Mouse (Mus musculus): Measurements from ENCODE around the gene Impdh1. TPM values are rescaled to one million over a fixed set of nuclear protein-coding genes. Genes with fewer than 3 reads are reported as not detected.
A peak's percentile ranks its signal among the peaks of the same experiment; 100 is the strongest.
"Not testable (repeated sequence)": the region's sequence is repeated elsewhere in the genome, so short reads cannot be mapped to it uniquely, and the experiment has no call there.

Impdh1 gene
- polyA plus RNA-seq, 1 experiment from 2014 or later = 48.4 TPM

DNA sequence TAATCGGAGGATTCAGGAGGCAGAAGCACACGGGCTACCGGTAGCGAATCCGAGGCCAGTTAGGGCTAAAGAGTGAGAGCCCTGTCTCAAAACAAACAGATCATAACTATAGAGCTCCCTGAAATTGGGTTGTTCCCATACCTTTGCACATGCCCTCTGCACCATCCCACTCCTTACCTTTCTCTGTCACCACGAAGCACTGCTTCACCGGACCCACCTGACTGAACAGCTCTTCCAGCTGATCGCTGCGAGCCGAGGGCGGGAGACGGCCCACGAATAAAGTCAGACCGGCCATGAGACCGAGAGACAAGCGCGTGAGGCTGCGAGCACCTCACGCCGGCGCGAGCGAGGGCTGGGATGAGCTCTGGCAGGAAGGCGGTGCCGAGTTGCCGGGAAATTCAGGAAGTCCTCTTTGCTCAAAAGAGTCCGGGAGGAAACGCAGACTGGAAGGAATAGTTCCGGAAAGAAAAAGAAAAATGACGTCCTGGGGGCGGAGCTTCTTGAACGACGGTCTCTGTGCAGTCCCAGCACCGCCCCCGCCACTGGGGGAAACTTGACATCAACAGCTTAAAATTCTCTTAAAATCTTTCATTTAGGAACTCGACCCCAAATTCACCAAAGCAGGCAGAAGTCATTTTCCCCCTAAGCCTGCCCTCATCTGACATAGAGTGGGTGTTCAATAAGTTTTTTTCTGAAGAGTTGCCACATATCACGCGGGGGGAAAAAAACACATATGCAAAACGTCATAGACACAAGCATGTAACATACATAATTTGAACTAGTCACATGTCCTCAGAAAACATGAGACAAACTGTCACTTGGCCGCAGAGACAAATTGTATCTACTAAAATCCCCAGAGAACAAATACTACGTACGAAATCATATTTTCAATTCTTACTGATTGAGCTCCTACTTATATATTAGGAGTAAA is 51.6 kb downstream of the Impdh1 start, which contains the start of gene Rbm28:
Gene Rbm28, minus strand, starts transcription at position 693 of the 931 bp plus-strand sequence.
- H3K9me3 ChIP-seq (replicated peaks; ENCODE audit: control insufficient read depth, low read length) = no peaks in the 10 kb centered on the region
- peak within 1 kb of the TSS; percentile 50 for H3K27ac ChIP-seq (ENCODE audit: low read length)
- peak within 1 kb of the TSS; percentile 95 for H3K4me3 ChIP-seq (ENCODE audit: low read length)
- no peaks in the 10 kb centered on the region for H3K36me3 ChIP-seq (ENCODE audit: control insufficient read depth, insufficient read depth)
- H3K9ac ChIP-seq (ENCODE audit: low read length) = peak within 1 kb of the TSS; percentile 90
- H3K27me3 ChIP-seq (ENCODE audit: control insufficient read depth, insufficient read depth, low read length) = peaks cover 20% of the 10 kb centered on the region
- peak; percentile 76 for ATAC-seq (replicated peaks; ENCODE audit: extremely low read depth, insufficient read depth, low FRiP score)
- peak within 1 kb of the TSS; percentile 93 for H3K4me2 ChIP-seq (ENCODE audit: low read depth, low read length)
- 8% methylated on average over 42 of the region's 42 CpGs for WGBS
- peaks cover 13% of the 10 kb centered on the region for H3K4me1 ChIP-seq (ENCODE audit: control insufficient read depth, insufficient read depth, low read length)

- H3K9ac ChIP-seq (ENCODE audit: low read length); H3K4me2 ChIP-seq (ENCODE audit: low read depth, low read length); ATAC-seq (replicated peaks; ENCODE audit: extremely low read depth, insufficient read depth, low FRiP score); H3K9me3 ChIP-seq (replicated peaks; ENCODE audit: control insufficient read depth, low read length); H3K27ac ChIP-seq (ENCODE audit: low read length); H3K4me3 ChIP-seq (ENCODE audit: low read length); H3K27me3 ChIP-seq (ENCODE audit: control insufficient read depth, insufficient read depth, low read length): not testable (repeated sequence)
- peaks cover 13% of the 10 kb centered on the region for H3K4me1 ChIP-seq (ENCODE audit: control insufficient read depth, insufficient read depth, low read length)
- H3K36me3 ChIP-seq (ENCODE audit: control insufficient read depth, insufficient read depth) = peaks cover 25% of the 10 kb centered on the region
- WGBS = 98% methylated on average over 5 of the region's 5 CpGs
Observed at GRCm38 (mm10) chr6:29161291-29161690, 54.9 kb downstream of the Impdh1 start.

DNA sequence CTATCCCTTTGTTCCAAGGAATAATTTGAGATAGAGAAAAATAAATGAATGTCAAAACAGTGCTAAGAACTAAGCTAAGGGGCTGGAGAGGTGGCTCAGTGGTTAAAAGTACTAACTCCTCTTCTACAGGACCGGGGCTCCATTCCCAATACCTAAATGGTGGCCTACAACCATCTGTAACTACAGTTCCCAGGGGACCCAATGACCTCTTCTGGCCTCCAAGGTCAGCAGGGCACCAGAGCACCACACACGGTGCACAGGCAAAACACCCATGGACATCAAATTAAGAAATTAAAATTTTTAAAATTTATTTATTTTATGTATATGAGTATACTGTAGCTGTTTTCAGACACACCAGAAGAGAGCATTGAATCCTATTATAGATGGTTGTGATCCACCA is 55.4 kb downstream of the Impdh1 start:
- peaks cover 30% of the 10 kb centered on the region for H3K36me3 ChIP-seq (ENCODE audit: control insufficient read depth, insufficient read depth)
- WGBS = 92% methylated on average over 2 of the region's 2 CpGs
- ATAC-seq (replicated peaks; ENCODE audit: extremely low read depth, insufficient read depth, low FRiP score) = no peak
- H3K27ac ChIP-seq (ENCODE audit: low read length) = no peak overlapping the region
- H3K9me3 ChIP-seq (replicated peaks; ENCODE audit: control insufficient read depth, low read length) = no peaks in the 10 kb centered on the region
- H3K4me1 ChIP-seq (ENCODE audit: control insufficient read depth, insufficient read depth, low read length) = peaks cover 13% of the 10 kb centered on the region
- H3K9ac ChIP-seq (ENCODE audit: low read length) = no peak overlapping the region
- H3K27me3 ChIP-seq (ENCODE audit: control insufficient read depth, insufficient read depth, low read length) = no peaks in the 10 kb centered on the region
- H3K4me2 ChIP-seq (ENCODE audit: low read depth, low read length) = no peak overlapping the region
- no peak overlapping the region for H3K4me3 ChIP-seq (ENCODE audit: low read length)

- Histone ChIP-seq H3K27me3 (ENCODE audit: control insufficient read depth, insufficient read depth, low read length) (no peaks in the 10 kb centered on the region), H3K27ac (ENCODE audit: low read length) (no peak overlapping the region), H3K9ac (ENCODE audit: low read length) (no peak overlapping the region), H3K4me3 (ENCODE audit: low read length) (no peak overlapping the region), H3K9me3 (replicated peaks; ENCODE audit: control insufficient read depth, low read length) (no peaks in the 10 kb centered on the region), H3K36me3 (ENCODE audit: control insufficient read depth, insufficient read depth) (peaks cover 53% of the 10 kb centered on the region), H3K4me1 (ENCODE audit: control insufficient read depth, insufficient read depth, low read length) (no peaks in the 10 kb centered on the region), H3K4me2 (ENCODE audit: low read depth, low read length) (no peak overlapping the region)
- no peak for ATAC-seq (replicated peaks; ENCODE audit: extremely low read depth, insufficient read depth, low FRiP score)
- 87% methylated on average over 5 of the region's 5 CpGs for WGBS
Observed at GRCm38 (mm10) chr6:29156326-29156725, 59.8 kb downstream of the Impdh1 start.

Small RNAs within 50 kb of the gene (microRNA-seq; reads per million reads assigned to microRNA genes)
- gene Gm24303 = not detected

Other genes starting within 250 kb of the Impdh1 start
- gene Lep, start 156.1 kb downstream of the Impdh1 start, polyA plus RNA-seq (2015; fragmentation: Nextera tagmentation; extraction: Ambion mirVana) = not detected in 2 replicates
- 23.5 and 26.1 TPM in 2 replicates for gene Rbm28, start 51.4 kb downstream of the Impdh1 start, polyA plus RNA-seq (2015; fragmentation: Nextera tagmentation; extraction: Ambion mirVana)
- 1.1 and 1.2 TPM in 2 replicates for gene Prrt4, start 36.8 kb downstream of the Impdh1 start, polyA plus RNA-seq (2015; fragmentation: Nextera tagmentation; extraction: Ambion mirVana)
- 23.4 and 25.4 TPM in 2 replicates for gene Hilpda, start 56.1 kb upstream of the Impdh1 start, polyA plus RNA-seq (2015; fragmentation: Nextera tagmentation; extraction: Ambion mirVana)
- 0.29 TPM in 1 of 2 replicates, not detected in the other for gene Fam71f2, start 63.2 kb upstream of the Impdh1 start, polyA plus RNA-seq (2015; fragmentation: Nextera tagmentation; extraction: Ambion mirVana)
- gene Fam71f1, start 102.8 kb upstream of the Impdh1 start, polyA plus RNA-seq (2015; fragmentation: Nextera tagmentation; extraction: Ambion mirVana) = not detected in 2 replicates
- gene Calu, start 131.7 kb upstream of the Impdh1 start, polyA plus RNA-seq (2015; fragmentation: Nextera tagmentation; extraction: Ambion mirVana) = 403 and 405 TPM in 2 replicates
- gene Opn1sw, start 172.1 kb upstream of the Impdh1 start, polyA plus RNA-seq (2015; fragmentation: Nextera tagmentation; extraction: Ambion mirVana) = 0.62 and 0.76 TPM in 2 replicates
- 21.6 and 22.7 TPM in 2 replicates for gene Ccdc136, start 179.9 kb upstream of the Impdh1 start, polyA plus RNA-seq (2015; fragmentation: Nextera tagmentation; extraction: Ambion mirVana)
- gene Flnc, start 216.9 kb upstream of the Impdh1 start, polyA plus RNA-seq (2015; fragmentation: Nextera tagmentation; extraction: Ambion mirVana) = 38.3 and 50.0 TPM in 2 replicates

All from heart, embryonic 16.5 days (tissue).